Comparison of ENCODE assay signal across 10 mouse cellular contexts in genomic region chr19:44719292-44720193, GRCm38 (mm10). TPM values are rescaled to one million over a fixed set of nuclear protein-coding genes. Genes with fewer than 3 reads are reported as not detected.
DNase-seq lines count a peak whose midpoint lies in the region; ATAC-seq and TF ChIP-seq lines count a peak whose summit lies in the region.
"Had no signal": no experiment of that assay in that cellular context is flagged by ENCODE, and none has a peak within 500 bp of the region (broad histone marks: within the 10 kb centered on the region; RNA-seq: fewer than 3 reads in every experiment).

No protein-coding gene starts in this region.

- H3K27me3 ChIP-seq in heart, embryonic 16.5 days (ENCODE audit: control insufficient read depth, insufficient read depth, low read length): peaks cover 71% of the 10 kb centered on the region
- peaks cover 63% of the 10 kb centered on the region for H3K27me3 ChIP-seq in embryonic facial prominence, embryonic 15.5 days
- H3K27me3 ChIP-seq in kidney, postnatal 0 days (ENCODE audit: insufficient read depth, low read length): peaks cover 12% of the 10 kb centered on the region; the same call in 1 of the 2 replicates
- H3K27me3 ChIP-seq in neural tube, embryonic 13.5 days: peaks cover 81% of the 10 kb centered on the region

- WGBS in heart, embryonic 16.5 days: 4% methylated on average over 30 of the region's 30 CpGs
- WGBS in embryonic facial prominence, embryonic 15.5 days: 5% methylated on average over 30 of the region's 30 CpGs
- WGBS in kidney, postnatal 0 days: 5% methylated on average over 30 of the region's 30 CpGs
- 1% methylated on average over 30 of the region's 30 CpGs for WGBS in neural tube, embryonic 13.5 days

- no peak for DNase-seq in heart, postnatal 14 days
- DNase-seq in kidney, postnatal 0 days (ENCODE audit: low spot score): peak; percentile 45
- DNase-seq in adrenal gland, adult 8-10 months: no peak
- no peak for DNase-seq in adrenal gland, postnatal 4 days (ENCODE audit: low spot score in 2 of 2)
- no peak for DNase-seq in layer of hippocampus, adult 9-11 months

- H3K9me3 ChIP-seq in heart, embryonic 16.5 days (replicated peaks; ENCODE audit: control insufficient read depth, low read length): no peaks in the 10 kb centered on the region
- H3K9me3 ChIP-seq in embryonic facial prominence, embryonic 15.5 days (replicated peaks): no peaks in the 10 kb centered on the region
- H3K9me3 ChIP-seq in kidney, postnatal 0 days (replicated peaks; ENCODE audit: low read length): no peaks in the 10 kb centered on the region
- H3K9me3 ChIP-seq in neural tube, embryonic 13.5 days: no peaks in the 10 kb centered on the region

- H3K9ac ChIP-seq in heart, embryonic 16.5 days (ENCODE audit: low read length): peak overlapping the region; percentile 60; the same call in 1 of the 2 replicates
- H3K9ac ChIP-seq in embryonic facial prominence, embryonic 15.5 days: 0 out of 2 replicates have a peak overlapping the region, but pooled peaks have one; percentile 21
- H3K9ac ChIP-seq in kidney, postnatal 0 days (ENCODE audit: low read depth, low read length): peak overlapping the region; percentile 56
- peak overlapping the region; percentile 65 for H3K9ac ChIP-seq in neural tube, embryonic 13.5 days

- H3K27ac ChIP-seq in heart, embryonic 16.5 days (ENCODE audit: low read length): no peak overlapping the region
- no peak overlapping the region for H3K27ac ChIP-seq in embryonic facial prominence, embryonic 15.5 days (replicated peaks)
- H3K27ac ChIP-seq in kidney, postnatal 0 days: peak overlapping the region; percentile 70
- H3K27ac ChIP-seq in neural tube, embryonic 13.5 days (replicated peaks): peak overlapping the region; percentile 49

- intact Hi-C loops in heart, postnatal 14 days (cut with DNase I): no loop called here

- TF ChIP-seq CTCF in kidney, postnatal 0 days (IDR thresholded peaks at IDR 0.05; ENCODE audit: low read depth): no peak

- no peak for ATAC-seq in heart, embryonic 16.5 days (replicated peaks; ENCODE audit: extremely low read depth, insufficient read depth, low FRiP score)
- no peak for ATAC-seq in embryonic facial prominence, embryonic 15.5 days (ENCODE audit: insufficient number of reproducible peaks, low FRiP score, low TSS enrichment, low read depth)
- peak; percentile 37; the same call in 1 of the 2 replicates for ATAC-seq in kidney, postnatal 0 days (replicated peaks; ENCODE audit: low FRiP score, low read depth)
- ATAC-seq in neural tube, embryonic 13.5 days (ENCODE audit: low read depth): 0 out of 2 replicates have a peak, but pooled peaks have one; percentile 3

- H3K4me1 ChIP-seq in heart, embryonic 16.5 days (ENCODE audit: control insufficient read depth, insufficient read depth, low read length): peaks cover 10% of the 10 kb centered on the region; the same call in 1 of the 2 replicates
- H3K4me1 ChIP-seq in embryonic facial prominence, embryonic 15.5 days: peaks cover 26% of the 10 kb centered on the region
- H3K4me1 ChIP-seq in kidney, postnatal 0 days (replicated peaks; ENCODE audit: insufficient read depth, low read length): peaks cover 12% of the 10 kb centered on the region
- peaks cover 47% of the 10 kb centered on the region for H3K4me1 ChIP-seq in neural tube, embryonic 13.5 days (replicated peaks)

- peak overlapping the region; percentile 49 for H3K4me3 ChIP-seq in heart, embryonic 16.5 days (ENCODE audit: low read length)
- H3K4me3 ChIP-seq in embryonic facial prominence, embryonic 15.5 days (replicated peaks): peak overlapping the region; percentile 43
- H3K4me3 ChIP-seq in kidney, postnatal 0 days (replicated peaks; ENCODE audit: low read depth, low read length): peak overlapping the region; percentile 31; the same call in 1 of the 2 replicates
- peak overlapping the region; percentile 37 for H3K4me3 ChIP-seq in neural tube, embryonic 13.5 days
- H3K4me3 ChIP-seq: erythroblast, embryonic 14.5 days had no signal

- peak overlapping the region; percentile 75 for H3K4me2 ChIP-seq in heart, embryonic 16.5 days (ENCODE audit: low read depth, low read length)
- peak overlapping the region; percentile 93 for H3K4me2 ChIP-seq in embryonic facial prominence, embryonic 15.5 days (replicated peaks)
- peak overlapping the region; percentile 83 for H3K4me2 ChIP-seq in kidney, postnatal 0 days (ENCODE audit: low read length)
- peak overlapping the region; percentile 69 for H3K4me2 ChIP-seq in neural tube, embryonic 13.5 days

- H3K36me3 ChIP-seq in heart, embryonic 16.5 days (ENCODE audit: control insufficient read depth, insufficient read depth): no peaks in the 10 kb centered on the region
- H3K36me3 ChIP-seq in embryonic facial prominence, embryonic 15.5 days: no peaks in the 10 kb centered on the region
- no peaks in the 10 kb centered on the region for H3K36me3 ChIP-seq in kidney, postnatal 0 days (ENCODE audit: insufficient read depth, low read length)
- no peaks in the 10 kb centered on the region for H3K36me3 ChIP-seq in neural tube, embryonic 13.5 days

RNA-seq across cellular contexts. Expression of gene Pax2, which starts 36.3 kb away (rescaled TPM):
- polyA plus RNA-seq in heart, embryonic 16.5 days (2015; fragmentation: Nextera tagmentation; extraction: Ambion mirVana): not detected in 2 replicates
- total RNA-seq in heart, postnatal 14 days (2021): not detected
- 0.08 TPM in 1 of 2 replicates, not detected in the other for polyA plus RNA-seq in embryonic facial prominence, embryonic 15.5 days (2015; fragmentation: Nextera tagmentation; extraction: Ambion mirVana)
- polyA plus RNA-seq in kidney, postnatal 0 days (2015; fragmentation: Nextera tagmentation; extraction: Ambion mirVana): 27.4 and 29.6 TPM in 2 replicates
- polyA plus RNA-seq in neural tube, embryonic 13.5 days (2015; fragmentation: Nextera tagmentation; extraction: Ambion mirVana): 25.2 and 28.2 TPM in 2 replicates
- not detected for total RNA-seq in adrenal gland, adult 8-10 months (2022)
- 10 to 100 TPM in 1 of 2 experiments, under 1 TPM in 1; 0.45 to 13.6 TPM for total RNA-seq in adrenal gland, postnatal 4 days (2021)
- total RNA-seq: MEL had no signal
- polyA plus RNA-seq: erythroblast, embryonic 14.5 days had no signal

Comparison
In these comparisons a context has a peak if more than half of its experiments do, and no peak if none do; other contexts are left out.
1. ATAC-seq: peak in kidney, postnatal 0 days (single experiment) and neural tube, embryonic 13.5 days (single experiment); none in heart, embryonic 16.5 days (single experiment) and embryonic facial prominence, embryonic 15.5 days (single experiment).
2. H3K27ac ChIP-seq: peak in kidney, postnatal 0 days (single experiment) and neural tube, embryonic 13.5 days (single experiment); none in heart, embryonic 16.5 days (single experiment) and embryonic facial prominence, embryonic 15.5 days (single experiment).
3. RNA of gene Pax2, which starts 36.3 kb away (polyA plus RNA-seq): 27.4 to 29.6 TPM in kidney, postnatal 0 days and 25.2 to 28.2 TPM in neural tube, embryonic 13.5 days; 0.08 TPM in embryonic facial prominence, embryonic 15.5 days and not detected in heart, embryonic 16.5 days; every median in the first group is over 10 times any median in the second.
4. Peak in every context shown above with its lines, with median percentiles within 50 percentile points of each other: H3K4me2 ChIP-seq, H3K4me3 ChIP-seq and H3K9ac ChIP-seq.